Mouse (Mus musculus) lung, postnatal 0 days (tissue): ENCODE measurements around the gene Opcml. TPM values are rescaled to one million over a fixed set of nuclear protein-coding genes. Genes with fewer than 3 reads are reported as not detected.

Experiments used
- ATAC-seq: fragments of 200-750 bp; cut with Nextera tagmentation; 2 replicates; pipeline ENCODE4 v1.8.0; 2017; ENCODE audit warnings: moderate library complexity
- DNase-seq: peaks from one replicate; pipeline ENCODE4 v3.0.0-alpha.2; 2016; ENCODE audit warnings: low spot score
- H3K27ac ChIP-seq: fragments of 300-500 bp; sonication (generic); 2 replicates; pipeline ENCODE4 v1.5.1; 2014; ENCODE audit warnings: antibody characterized with exemption, mild to moderate bottlenecking, low read length, mixed read lengths
- H3K27me3 ChIP-seq: fragments of 300-500 bp; sonication (generic); replicated peaks from 2 replicates; pipeline ENCODE4 v1.6.1; 2014; ENCODE audit warnings: low read length, mixed read lengths; ENCODE audit not compliant: insufficient read depth
- H3K36me3 ChIP-seq: fragments of 300-500 bp; sonication (generic); 2 replicates; pipeline ENCODE4 v1.6.1; 2014; ENCODE audit warnings: low read length, mixed read lengths; ENCODE audit not compliant: insufficient read depth
- H3K4me1 ChIP-seq: fragments of 300-500 bp; sonication (generic); 2 replicates; pipeline ENCODE4 v1.6.1; 2014; ENCODE audit warnings: antibody characterized with exemption, low read depth, low read length, mixed read lengths; ENCODE audit not compliant: insufficient read depth
- H3K4me2 ChIP-seq: fragments of 300-500 bp; sonication (generic); replicated peaks from 2 replicates; pipeline ENCODE4 v1.6.1; 2014; ENCODE audit warnings: low read depth, mild to moderate bottlenecking, low read length, moderate library complexity, mixed read lengths
- H3K4me3 ChIP-seq: fragments of 300-500 bp; sonication (generic); 2 replicates; pipeline ENCODE4 v1.5.1; 2014; ENCODE audit warnings: low read depth, low read length
- H3K9ac ChIP-seq: fragments of 300-500 bp; sonication (generic); replicated peaks from 2 replicates; pipeline ENCODE4 v1.6.1; 2014; ENCODE audit warnings: low read depth, mild to moderate bottlenecking
- H3K9me3 ChIP-seq: fragments of 300-500 bp; sonication (generic); 2 replicates; pipeline ENCODE4 v1.6.1; 2016; ENCODE audit warnings: low read length, mixed read lengths
- CTCF ChIP-seq: IDR thresholded peaks from 2 replicates; pipeline ENCODE4 v1.5.1; 2016; ENCODE audit warnings: antibody characterized with exemption, mild to moderate bottlenecking
- EP300 ChIP-seq: IDR thresholded peaks from 2 replicates; pipeline ENCODE4 v1.6.1; 2016; ENCODE audit warnings: antibody characterized with exemption, mild to moderate bottlenecking, control low read depth
- WGBS: fragments of 180-500 bp; shearing (Covaris S2); extraction: QIAGEN DNeasy Blood & Tissue Kit; methylation state at CpG from one replicate; pipeline ENCODE4 v1.1.7; 2014; 5-methylcytosine and 5-hydroxymethylcytosine counted together
- polyA plus RNA-seq: library from polyadenylated mRNA; unstranded; fragments of >200 nt; fragmentation: Nextera tagmentation; extraction: Ambion mirVana; gene quantifications from 2 replicates; pipeline ENCODE4 v1.2.1, GENCODE M21; 2015

The Opcml gene
- polyA plus RNA-seq, 1 experiment from 2014 or later, result 2.5 TPM

DNA sequence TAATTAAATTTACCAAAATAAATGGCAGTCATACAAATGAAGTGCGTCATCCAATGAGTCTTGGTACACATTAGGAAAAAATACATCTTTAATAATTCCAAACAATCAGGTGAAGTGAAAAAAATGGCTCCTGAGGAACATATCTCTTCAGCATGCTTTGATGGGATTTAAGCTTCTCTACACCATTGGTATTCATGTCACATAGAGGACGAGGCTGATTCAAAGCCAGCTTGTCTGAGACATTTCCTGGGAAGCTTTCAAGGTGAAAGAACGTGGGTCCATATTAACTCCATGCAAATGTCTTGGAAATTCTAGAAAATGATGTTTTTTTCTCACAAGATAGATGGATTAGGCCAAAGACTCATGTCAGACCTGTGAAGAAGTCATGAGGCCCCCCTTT lies 212.6 kb downstream of the Opcml start:
- Histone ChIP-seq H3K27ac (no peak overlapping the region), H3K4me3 (no peak overlapping the region), H3K36me3 (no peaks in the 10 kb centered on the region), H3K9me3 (no peaks in the 10 kb centered on the region), H3K27me3 (no peaks in the 10 kb centered on the region), H3K4me1 (no peaks in the 10 kb centered on the region), H3K4me2 (no peak overlapping the region), H3K9ac (no peak overlapping the region)
- TF ChIP-seq EP300 (no peak), CTCF (no peak)
- 73% methylated on average over 3 of the region's 3 CpGs for WGBS
- DNase-seq (no peak), ATAC-seq (no peak)

DNA sequence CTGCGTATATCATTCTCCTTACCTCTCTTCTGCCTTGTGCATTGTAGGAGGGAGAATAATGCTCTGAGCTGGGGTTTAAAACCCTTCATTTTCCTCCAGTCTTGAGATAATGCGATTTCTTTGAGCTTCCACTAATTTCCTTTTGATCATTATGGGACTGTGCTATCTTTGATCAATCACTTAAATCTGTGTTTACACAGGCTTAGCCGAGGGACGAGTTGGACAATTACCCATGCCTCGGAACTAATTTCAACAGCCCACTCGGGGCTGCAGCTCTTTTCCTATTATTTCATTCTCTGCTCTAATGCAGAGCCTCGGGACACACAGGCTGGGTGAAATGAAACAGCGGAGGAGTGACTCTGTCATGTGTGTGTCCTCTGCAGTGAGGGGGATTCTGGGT lies 220.9 kb downstream of the Opcml start:
- ATAC-seq (no peak), DNase-seq (no peak)
- no peaks in the 10 kb centered on the region for H3K4me1 ChIP-seq
- no peaks in the 10 kb centered on the region for H3K27me3 ChIP-seq
- no peak overlapping the region for H3K9ac ChIP-seq
- TF ChIP-seq EP300 (no peak), CTCF (no peak)
- no peaks in the 10 kb centered on the region for H3K36me3 ChIP-seq
- H3K9me3 ChIP-seq, result no peaks in the 10 kb centered on the region
- H3K4me3 ChIP-seq, result no peak overlapping the region
- H3K4me2 ChIP-seq, result no peak overlapping the region
- WGBS, result 45% methylated on average over 8 of the region's 8 CpGs
- no peak overlapping the region for H3K27ac ChIP-seq

DNA sequence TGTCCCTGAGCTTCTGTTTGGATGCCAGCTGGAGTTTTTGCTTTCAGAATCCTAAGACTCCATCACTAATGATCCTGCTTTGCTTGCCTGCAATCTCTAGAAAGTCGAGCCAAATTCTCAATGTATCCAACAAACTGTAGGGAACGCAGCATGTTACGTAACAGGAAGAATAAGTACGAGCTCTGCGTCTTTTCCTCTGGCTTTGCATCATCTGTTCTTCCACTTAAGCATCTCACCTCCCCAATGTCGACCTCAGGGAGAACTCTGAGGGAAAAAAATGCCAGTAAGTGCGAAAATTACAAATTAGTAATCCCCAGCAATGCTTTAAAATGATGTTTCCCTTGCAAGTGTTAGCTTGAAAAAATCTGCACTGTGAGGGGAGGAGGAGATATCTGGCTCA lies 222.1 kb downstream of the Opcml start:
- ATAC-seq (no peak), DNase-seq (no peak)
- Histone ChIP-seq H3K36me3 (no peaks in the 10 kb centered on the region), H3K27ac (no peak overlapping the region), H3K4me2 (no peak overlapping the region), H3K27me3 (no peaks in the 10 kb centered on the region), H3K4me1 (no peaks in the 10 kb centered on the region), H3K9ac (no peak overlapping the region), H3K9me3 (no peaks in the 10 kb centered on the region), H3K4me3 (no peak overlapping the region)
- WGBS, result 40% methylated on average over 7 of the region's 7 CpGs
- no peak for TF ChIP-seq EP300
- TF ChIP-seq CTCF, result no peak

DNA sequence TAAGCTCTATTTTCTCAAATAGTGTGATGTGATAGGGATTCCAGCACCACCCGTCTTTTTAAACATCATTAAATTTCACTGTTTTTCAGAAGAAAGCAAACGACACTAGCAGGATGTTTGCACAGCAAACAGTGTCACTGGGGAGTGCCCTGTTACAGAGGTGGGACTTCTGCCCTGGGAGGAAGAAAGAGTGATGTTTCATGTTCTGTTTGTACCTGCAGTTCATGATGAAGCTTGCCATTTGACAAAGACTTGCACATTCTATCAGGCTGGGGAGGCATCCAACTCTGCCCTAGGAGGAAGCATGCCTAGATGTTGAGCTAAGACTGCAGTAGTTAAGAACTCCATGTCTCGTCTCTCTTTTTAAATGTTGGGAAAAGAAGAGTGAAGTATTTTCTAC lies 222.6 kb downstream of the Opcml start:
- TF ChIP-seq EP300, result no peak
- no peak for TF ChIP-seq CTCF
- DNase-seq, result no peak
- WGBS, result 39% methylated on average over 3 of the region's 3 CpGs
- ATAC-seq, result no peak
- Histone ChIP-seq H3K9me3 (no peaks in the 10 kb centered on the region), H3K9ac (no peak overlapping the region), H3K27ac (no peak overlapping the region), H3K4me1 (no peaks in the 10 kb centered on the region), H3K4me3 (no peak overlapping the region), H3K27me3 (no peaks in the 10 kb centered on the region), H3K4me2 (no peak overlapping the region), H3K36me3 (no peaks in the 10 kb centered on the region)

DNA sequence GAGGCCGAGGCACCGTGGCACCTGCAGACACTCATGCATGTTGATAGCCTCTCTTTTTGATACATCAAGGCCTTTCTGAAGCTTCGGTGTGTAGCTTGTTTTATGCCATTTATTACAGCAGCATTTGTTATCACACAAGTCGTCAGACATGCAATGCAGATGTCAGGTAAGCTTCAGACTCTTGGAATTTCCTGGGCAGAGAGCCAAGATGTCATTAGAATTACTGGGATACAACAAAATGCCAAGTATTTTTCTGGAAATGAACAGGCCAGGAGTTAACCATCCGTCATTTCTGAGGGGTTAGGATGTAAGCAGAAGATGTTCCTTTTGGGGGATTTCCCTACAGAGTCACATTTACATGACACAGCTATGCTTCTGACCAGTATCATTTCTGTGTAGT lies 237.6 kb downstream of the Opcml start:
- no peak for TF ChIP-seq CTCF
- no peak for TF ChIP-seq EP300
- WGBS, result 44% methylated on average over 5 of the region's 5 CpGs
- Histone ChIP-seq H3K4me1 (no peaks in the 10 kb centered on the region), H3K4me3 (no peak overlapping the region), H3K27ac (no peak overlapping the region), H3K9me3 (no peaks in the 10 kb centered on the region), H3K27me3 (no peaks in the 10 kb centered on the region), H3K36me3 (no peaks in the 10 kb centered on the region), H3K9ac (no peak overlapping the region), H3K4me2 (no peak overlapping the region)
- ATAC-seq (no peak), DNase-seq (no peak)

DNA sequence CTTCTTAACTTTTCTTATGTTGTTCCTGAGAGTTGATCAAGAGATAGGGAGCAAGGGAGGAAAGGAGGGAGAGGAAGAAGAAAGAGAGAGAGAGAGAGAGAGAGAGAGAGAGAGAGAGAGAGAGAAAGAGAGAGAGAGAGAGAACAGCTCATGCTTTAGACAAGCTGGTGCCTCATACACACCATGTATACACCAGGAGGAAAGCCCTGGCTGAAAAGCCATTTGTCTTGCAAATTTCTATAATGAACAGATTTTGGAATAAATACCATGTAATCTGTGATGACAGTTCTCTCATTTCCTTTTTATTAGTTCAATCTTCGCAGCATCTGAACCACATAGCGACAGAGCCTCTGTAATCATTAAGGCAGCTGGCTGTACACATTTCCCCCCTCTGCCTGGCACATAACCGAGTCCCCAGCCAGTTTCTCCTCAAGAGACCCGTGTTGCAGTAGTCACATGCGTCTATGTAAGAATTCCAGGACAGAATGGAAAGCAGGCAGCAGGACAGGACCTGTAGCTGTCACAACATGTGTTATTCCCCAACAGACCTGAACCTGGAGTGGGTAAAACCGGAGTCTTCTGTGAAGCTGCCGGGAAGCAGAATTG lies 238.3 kb downstream of the Opcml start:
- H3K27ac ChIP-seq, result no peak overlapping the region
- H3K9ac ChIP-seq, result no peak overlapping the region
- no peaks in the 10 kb centered on the region for H3K9me3 ChIP-seq
- ATAC-seq, result no peak
- no peak overlapping the region for H3K4me2 ChIP-seq
- no peaks in the 10 kb centered on the region for H3K36me3 ChIP-seq
- H3K27me3 ChIP-seq, result no peaks in the 10 kb centered on the region
- DNase-seq, result no peak
- 61% methylated on average over 7 of the region's 7 CpGs for WGBS
- TF ChIP-seq EP300, result no peak
- no peak for TF ChIP-seq CTCF
- H3K4me3 ChIP-seq, result no peak overlapping the region
- H3K4me1 ChIP-seq, result no peaks in the 10 kb centered on the region

DNA sequence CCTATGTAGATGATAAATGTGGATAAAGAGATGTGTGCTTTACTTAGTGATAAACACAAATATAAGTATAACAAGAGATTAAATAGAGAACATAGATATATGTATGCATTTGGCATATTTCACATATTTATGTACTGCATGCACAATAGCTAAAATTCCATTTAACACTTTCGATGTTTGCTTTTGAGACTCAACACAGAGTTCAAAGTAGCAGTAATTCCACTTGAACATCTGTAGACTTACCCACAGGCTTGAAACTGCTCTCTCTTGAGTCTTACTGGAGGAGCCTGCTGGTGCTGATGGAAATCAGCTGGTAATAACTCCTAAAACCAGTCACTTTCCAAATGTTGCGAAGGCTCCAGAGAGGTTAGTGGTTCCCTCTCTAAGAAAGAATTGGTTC lies 258.6 kb downstream of the Opcml start:
- ATAC-seq (peak; percentile 68; the same call in 1 of the 2 replicates), DNase-seq (peak; percentile 9)
- H3K4me2 ChIP-seq, result no peak overlapping the region
- peak; percentile 79 for TF ChIP-seq EP300
- TF ChIP-seq CTCF, result no peak
- no peak overlapping the region for H3K9ac ChIP-seq
- H3K4me1 ChIP-seq, result no peaks in the 10 kb centered on the region
- H3K36me3 ChIP-seq, result no peaks in the 10 kb centered on the region
- H3K27ac ChIP-seq, result no peak overlapping the region
- 47% methylated on average over 2 of the region's 2 CpGs for WGBS
- H3K27me3 ChIP-seq, result no peaks in the 10 kb centered on the region
- no peak overlapping the region for H3K4me3 ChIP-seq
- H3K9me3 ChIP-seq, result no peaks in the 10 kb centered on the region
